Mouse (Mus musculus): ENCODE measurements at regions not wholly inside any gene's neighbourhood (a gene's known extent, or its start where the extent isn't known, plus 50 kb on each side); places are given as distances from the start of the nearest gene placed in this dataset.

- Histone ChIP-seq H3K27ac (replicated peaks; ENCODE audit: insufficient read depth, low read depth, low read length) (no peak overlapping the region), H3K9ac (ENCODE audit: low read depth, low read length) (no peak overlapping the region), H3K79me2 (ENCODE audit: control insufficient read depth, insufficient read depth, low read length) (no peaks in the 10 kb centered on the region), H3K27me3 (ENCODE audit: control insufficient read depth, insufficient read depth, low read length) (no peaks in the 10 kb centered on the region), H3K4me3 (ENCODE audit: insufficient read depth, low read depth, low read length) (no peak overlapping the region), H3K4me1 (ENCODE audit: control insufficient read depth, insufficient read depth, low read length) (no peaks in the 10 kb centered on the region), H3K36me3 (ENCODE audit: control insufficient read depth, insufficient read depth, low read length) (no peaks in the 10 kb centered on the region)
- TF ChIP-seq CTCF (IDR thresholded peaks at IDR 0.05; ENCODE audit: low read depth, low read length) (no peak), POLR2A (IDR thresholded peaks at IDR 0.05; ENCODE audit: extremely low read depth, insufficient read depth, low read length) (no peak)
- no peak for DNase-seq (ENCODE audit: extremely low read depth, low read depth, low spot score)
Measured at GRCm38 (mm10) chr1:141716953-141717352, 1471.0 kb downstream of the Kcnt2 start.

DNA sequence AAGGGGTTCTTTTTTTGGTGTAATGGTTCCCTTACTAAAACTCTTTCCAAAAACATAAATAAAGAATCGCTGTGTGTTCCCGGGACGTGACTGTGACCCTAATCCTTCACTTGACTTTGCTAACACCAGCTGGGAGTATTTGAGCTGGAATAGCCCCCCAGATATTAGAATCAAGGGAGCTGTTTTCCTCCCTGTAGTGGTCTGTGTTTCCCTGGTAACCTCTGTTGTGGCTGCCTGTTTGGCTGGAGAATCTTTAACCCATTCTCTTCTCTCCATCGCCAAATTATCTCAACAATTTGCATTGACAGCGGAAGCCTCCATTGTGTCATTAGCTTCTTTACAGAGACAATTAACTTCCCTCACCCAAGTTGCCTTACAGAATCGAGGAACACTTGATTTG lies 1471.6 kb downstream of the Kcnt2 start:
- no peaks in the 10 kb centered on the region for H3K79me2 ChIP-seq (ENCODE audit: control insufficient read depth, insufficient read depth, low read length)
- H3K27me3 ChIP-seq (ENCODE audit: control insufficient read depth, insufficient read depth, low read length): no peaks in the 10 kb centered on the region
- H3K4me1 ChIP-seq (ENCODE audit: control insufficient read depth, insufficient read depth, low read length): no peaks in the 10 kb centered on the region
- no peak for TF ChIP-seq CTCF (IDR thresholded peaks at IDR 0.05; ENCODE audit: low read depth, low read length)
- TF ChIP-seq POLR2A (IDR thresholded peaks at IDR 0.05; ENCODE audit: extremely low read depth, insufficient read depth, low read length): no peak
- H3K9ac ChIP-seq (ENCODE audit: low read depth, low read length): no peak overlapping the region
- H3K4me3 ChIP-seq (ENCODE audit: insufficient read depth, low read depth, low read length): no peak overlapping the region
- no peaks in the 10 kb centered on the region for H3K36me3 ChIP-seq (ENCODE audit: control insufficient read depth, insufficient read depth, low read length)
- H3K27ac ChIP-seq (replicated peaks; ENCODE audit: insufficient read depth, low read depth, low read length): no peak overlapping the region
- WGBS: 43% methylated on average over 6 of the region's 6 CpGs
- DNase-seq (ENCODE audit: extremely low read depth, low read depth, low spot score): no peak

DNA sequence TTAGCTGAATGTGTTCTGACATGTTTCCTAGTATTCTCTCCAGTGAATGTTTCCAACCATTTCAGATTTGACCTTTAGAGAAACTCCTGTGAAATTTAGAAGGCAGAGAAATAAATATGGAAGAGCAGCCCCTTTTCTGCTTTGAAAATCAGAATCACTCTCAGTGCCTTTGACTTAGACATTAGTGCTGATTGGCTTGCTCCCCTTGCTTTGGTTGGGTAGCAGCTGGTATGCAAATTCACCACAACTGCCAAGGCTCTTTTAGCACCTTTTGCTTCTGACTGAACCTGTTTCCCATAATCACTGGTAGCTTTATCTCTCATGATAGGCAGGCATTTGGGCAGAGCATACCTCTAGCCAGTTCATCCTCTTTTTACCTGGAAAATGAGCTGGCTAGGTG lies 1495.3 kb downstream of the Kcnt2 start:
- no peak for DNase-seq (ENCODE audit: extremely low read depth, low read depth, low spot score)
- Histone ChIP-seq H3K27ac (replicated peaks; ENCODE audit: insufficient read depth, low read depth, low read length) (no peak overlapping the region), H3K4me3 (ENCODE audit: insufficient read depth, low read depth, low read length) (no peak overlapping the region), H3K9ac (ENCODE audit: low read depth, low read length) (no peak overlapping the region), H3K36me3 (ENCODE audit: control insufficient read depth, insufficient read depth, low read length) (no peaks in the 10 kb centered on the region), H3K27me3 (ENCODE audit: control insufficient read depth, insufficient read depth, low read length) (no peaks in the 10 kb centered on the region), H3K79me2 (ENCODE audit: control insufficient read depth, insufficient read depth, low read length) (no peaks in the 10 kb centered on the region), H3K4me1 (ENCODE audit: control insufficient read depth, insufficient read depth, low read length) (no peaks in the 10 kb centered on the region)
- TF ChIP-seq CTCF (IDR thresholded peaks at IDR 0.05; ENCODE audit: low read depth, low read length): no peak
- TF ChIP-seq POLR2A (IDR thresholded peaks at IDR 0.05; ENCODE audit: extremely low read depth, insufficient read depth, low read length): no peak

- 43% methylated on average over 1 of the region's 1 CpGs for WGBS
- no peaks in the 10 kb centered on the region for H3K36me3 ChIP-seq (ENCODE audit: control insufficient read depth, insufficient read depth, low read length)
- no peak overlapping the region for H3K4me3 ChIP-seq (ENCODE audit: insufficient read depth, low read depth, low read length)
- no peak for DNase-seq (ENCODE audit: extremely low read depth, low read depth, low spot score)
- no peaks in the 10 kb centered on the region for H3K79me2 ChIP-seq (ENCODE audit: control insufficient read depth, insufficient read depth, low read length)
- H3K27me3 ChIP-seq (ENCODE audit: control insufficient read depth, insufficient read depth, low read length): no peaks in the 10 kb centered on the region
- H3K4me1 ChIP-seq (ENCODE audit: control insufficient read depth, insufficient read depth, low read length): no peaks in the 10 kb centered on the region
- no peak for TF ChIP-seq CTCF (IDR thresholded peaks at IDR 0.05; ENCODE audit: low read depth, low read length)
- TF ChIP-seq POLR2A (IDR thresholded peaks at IDR 0.05; ENCODE audit: extremely low read depth, insufficient read depth, low read length): no peak
- no peak overlapping the region for H3K9ac ChIP-seq (ENCODE audit: low read depth, low read length)
- no peak overlapping the region for H3K27ac ChIP-seq (replicated peaks; ENCODE audit: insufficient read depth, low read depth, low read length)
Measured at GRCm38 (mm10) chr1:141776059-141776458, 1530.1 kb downstream of the Kcnt2 start.

GRCm38 (mm10) chr1:141783367-141783766 lies 1537.4 kb downstream of the Kcnt2 start:
- Histone ChIP-seq H3K4me1 (ENCODE audit: control insufficient read depth, insufficient read depth, low read length) (no peaks in the 10 kb centered on the region), H3K79me2 (ENCODE audit: control insufficient read depth, insufficient read depth, low read length) (no peaks in the 10 kb centered on the region), H3K36me3 (ENCODE audit: control insufficient read depth, insufficient read depth, low read length) (no peaks in the 10 kb centered on the region), H3K27me3 (ENCODE audit: control insufficient read depth, insufficient read depth, low read length) (no peaks in the 10 kb centered on the region), H3K4me3 (ENCODE audit: insufficient read depth, low read depth, low read length) (no peak overlapping the region), H3K9ac (ENCODE audit: low read depth, low read length) (no peak overlapping the region), H3K27ac (replicated peaks; ENCODE audit: insufficient read depth, low read depth, low read length) (no peak overlapping the region)
- TF ChIP-seq POLR2A (IDR thresholded peaks at IDR 0.05; ENCODE audit: extremely low read depth, insufficient read depth, low read length) (no peak), CTCF (IDR thresholded peaks at IDR 0.05; ENCODE audit: low read depth, low read length) (no peak)
- 74% methylated on average over 1 of the region's 1 CpGs for WGBS
- no peak for DNase-seq (ENCODE audit: extremely low read depth, low read depth, low spot score)

- Histone ChIP-seq H3K9ac (ENCODE audit: low read depth, low read length) (no peak overlapping the region), H3K4me1 (ENCODE audit: control insufficient read depth, insufficient read depth, low read length) (no peaks in the 10 kb centered on the region), H3K27ac (replicated peaks; ENCODE audit: insufficient read depth, low read depth, low read length) (no peak overlapping the region), H3K27me3 (ENCODE audit: control insufficient read depth, insufficient read depth, low read length) (no peaks in the 10 kb centered on the region), H3K4me3 (ENCODE audit: insufficient read depth, low read depth, low read length) (no peak overlapping the region), H3K79me2 (ENCODE audit: control insufficient read depth, insufficient read depth, low read length) (no peaks in the 10 kb centered on the region), H3K36me3 (ENCODE audit: control insufficient read depth, insufficient read depth, low read length) (no peaks in the 10 kb centered on the region)
- no peak for DNase-seq (ENCODE audit: extremely low read depth, low read depth, low spot score)
- no peak for TF ChIP-seq CTCF (IDR thresholded peaks at IDR 0.05; ENCODE audit: low read depth, low read length)
- no peak for TF ChIP-seq POLR2A (IDR thresholded peaks at IDR 0.05; ENCODE audit: extremely low read depth, insufficient read depth, low read length)
- 86% methylated on average over 1 of the region's 1 CpGs for WGBS
Measured at GRCm38 (mm10) chr1:141813315-141814158, 1567.6 kb downstream of the Kcnt2 start.
